Mouse (Mus musculus) intestine, embryonic 16.5 days (tissue): ENCODE measurements around the gene Rfng. TPM values are rescaled to one million over a fixed set of nuclear protein-coding genes. Genes with fewer than 3 reads are reported as not detected.
A peak's percentile ranks its signal among the peaks of the same experiment; 100 is the strongest.

Experiments
- ATAC-seq: fragments of 200-750 bp; cut with Nextera tagmentation; 2 replicates; pipeline ENCODE4 v1.8.0; 2017; ENCODE audit warnings: moderate TSS enrichment, moderate library complexity
- H3K27ac ChIP-seq: fragments of 300-500 bp; sonication (generic); 2 replicates; pipeline ENCODE4 v1.5.1; 2014; ENCODE audit warnings: mild to moderate bottlenecking, low read length
- H3K27me3 ChIP-seq: fragments of 300-500 bp; sonication (generic); replicated peaks from 2 replicates; pipeline ENCODE4 v1.6.1; 2014; ENCODE audit warnings: low read length, control low read depth, mixed read lengths; ENCODE audit not compliant: control insufficient read depth, insufficient read depth
- H3K36me3 ChIP-seq: fragments of 300-500 bp; sonication (generic); 2 replicates; pipeline ENCODE4 v1.6.1; 2014; ENCODE audit warnings: low read length, control low read depth; ENCODE audit not compliant: control insufficient read depth, insufficient read depth
- H3K4me1 ChIP-seq: fragments of 300-500 bp; sonication (generic); 2 replicates; pipeline ENCODE4 v1.6.1; 2014; ENCODE audit warnings: low read length, control low read depth, mixed read lengths; ENCODE audit not compliant: control insufficient read depth, insufficient read depth
- H3K4me2 ChIP-seq: fragments of 300-500 bp; sonication (generic); 2 replicates; pipeline ENCODE4 v1.6.1; 2014; ENCODE audit warnings: low read depth, low read length, control low read depth
- H3K4me3 ChIP-seq: fragments of 300-500 bp; sonication (generic); 2 replicates; pipeline ENCODE4 v1.5.1; 2014; ENCODE audit warnings: mild to moderate bottlenecking, low read length
- H3K9ac ChIP-seq: fragments of 300-500 bp; sonication (generic); 2 replicates; pipeline ENCODE4 v1.6.1; 2014; ENCODE audit warnings: low read depth, low read length
- H3K9me3 ChIP-seq: fragments of 300-500 bp; sonication (generic); 2 replicates; pipeline ENCODE4 v1.6.1; 2016; ENCODE audit warnings: low read length, control low read depth; ENCODE audit not compliant: control insufficient read depth
- WGBS: fragments of 180-500 bp; shearing (Covaris S2); extraction: QIAGEN DNeasy Blood & Tissue Kit; methylation state at CpG from one replicate; pipeline ENCODE4 v1.1.7; 2014; 5-methylcytosine and 5-hydroxymethylcytosine counted together
- polyA plus RNA-seq: library from polyadenylated mRNA; unstranded; fragments of >200 nt; fragmentation: Nextera tagmentation; extraction: Ambion mirVana; gene quantifications from 2 replicates; pipeline ENCODE4 v1.2.1, GENCODE M21; 2015

The Rfng gene
- polyA plus RNA-seq, 1 experiment from 2014 or later = 40.6 TPM

GRCm38 (mm10) chr11:120824787-120825288 is 40.8 kb upstream of the Rfng start:
- peaks cover 16% of the 10 kb centered on the region for H3K36me3 ChIP-seq
- H3K9ac ChIP-seq = peak overlapping the region; percentile 96
- H3K4me2 ChIP-seq = peak overlapping the region; percentile 79
- peak; percentile 51 for ATAC-seq
- H3K9me3 ChIP-seq = no peaks in the 10 kb centered on the region
- H3K4me3 ChIP-seq = peak overlapping the region; percentile 78
- H3K27ac ChIP-seq = peak overlapping the region; percentile 96
- H3K27me3 ChIP-seq = no peaks in the 10 kb centered on the region
- 0% methylated on average over 21 of the region's 21 CpGs for WGBS
- peaks cover 33% of the 10 kb centered on the region for H3K4me1 ChIP-seq

- H3K27ac ChIP-seq = peak within 1 kb of the TSS; percentile 96
- H3K4me1 ChIP-seq = peaks cover 33% of the 10 kb centered on the region
- H3K9me3 ChIP-seq = no peaks in the 10 kb centered on the region
- H3K27me3 ChIP-seq = no peaks in the 10 kb centered on the region
- WGBS = under 1% methylated on average over 105 of the region's 109 CpGs
- ATAC-seq = peak; percentile 92
- peak within 1 kb of the TSS; percentile 78 for H3K4me3 ChIP-seq
- peak within 1 kb of the TSS; percentile 79 for H3K4me2 ChIP-seq
- H3K36me3 ChIP-seq = peaks cover 23% of the 10 kb centered on the region
- peak within 1 kb of the TSS; percentile 96 for H3K9ac ChIP-seq
Measured at GRCm38 (mm10) chr11:120823956-120824786, 40.2 kb upstream of the Rfng start, which contains the start of gene Fasn. TSS of gene Fasn (minus strand) at chr11:120824547.

DNA sequence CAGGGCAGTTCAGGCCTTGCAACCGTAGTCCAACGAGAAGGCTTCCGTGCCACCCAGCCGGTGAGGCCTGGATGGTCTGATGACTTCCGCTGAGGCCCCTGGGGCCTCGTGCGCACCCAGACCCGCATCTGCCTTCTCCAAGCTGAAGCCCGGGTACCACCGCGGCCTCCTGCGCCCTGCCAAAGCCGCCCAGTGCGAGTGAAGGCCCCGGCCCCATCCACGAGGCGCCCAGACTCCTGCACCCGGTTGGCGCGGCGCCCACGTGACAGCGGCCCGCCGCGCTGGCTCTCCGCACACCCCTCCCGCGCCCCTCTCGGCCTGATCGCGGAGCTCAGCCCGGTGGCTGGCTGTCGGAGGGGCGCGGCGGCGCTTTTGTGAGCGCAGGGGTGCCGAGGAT is 39.5 kb upstream of the Rfng start:
- Histone ChIP-seq H3K4me1 (peaks cover 33% of the 10 kb centered on the region), H3K4me3 (peak overlapping the region; percentile 78), H3K4me2 (peak overlapping the region; percentile 79), H3K36me3 (peaks cover 29% of the 10 kb centered on the region), H3K9me3 (no peaks in the 10 kb centered on the region), H3K27ac (peak overlapping the region; percentile 96), H3K27me3 (no peaks in the 10 kb centered on the region), H3K9ac (peak overlapping the region; percentile 96)
- peak; percentile 54 for ATAC-seq
- 0% methylated on average over 39 of the region's 40 CpGs for WGBS

GRCm38 (mm10) chr11:120822831-120823550 is 39.0 kb upstream of the Rfng start:
- under 1% methylated on average over 14 of the region's 14 CpGs for WGBS
- no peak for ATAC-seq
- H3K27ac ChIP-seq = peak overlapping the region; percentile 96

DNA sequence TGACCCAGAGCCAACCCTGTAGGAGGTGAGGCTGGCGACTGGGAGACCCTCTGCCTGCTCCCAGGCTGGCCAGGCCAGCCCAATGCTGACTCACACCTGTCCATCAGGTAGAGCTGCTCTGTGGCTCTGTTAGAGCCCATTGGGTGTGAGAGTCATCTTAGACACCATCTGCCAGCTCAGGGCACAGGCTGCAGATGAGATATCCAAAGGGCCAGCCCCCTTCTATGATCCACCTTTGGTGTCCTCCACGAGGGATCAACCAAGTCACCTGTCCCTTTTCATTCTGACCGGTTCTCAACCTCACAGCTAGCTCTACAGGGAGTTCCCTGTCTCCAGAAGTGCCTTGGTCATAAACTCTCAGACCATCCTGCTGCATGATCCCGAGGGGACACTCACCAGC is 38.3 kb upstream of the Rfng start:
- peaks cover 40% of the 10 kb centered on the region for H3K36me3 ChIP-seq
- H3K27ac ChIP-seq = no peak overlapping the region; the same call in 1 of the 2 replicates
- peak overlapping the region; percentile 78 for H3K4me3 ChIP-seq
- no peaks in the 10 kb centered on the region for H3K27me3 ChIP-seq
- peak overlapping the region; percentile 79 for H3K4me2 ChIP-seq
- H3K9me3 ChIP-seq = no peaks in the 10 kb centered on the region
- WGBS = 33% methylated on average over 4 of the region's 4 CpGs
- no peak for ATAC-seq
- peak overlapping the region; percentile 96 for H3K9ac ChIP-seq
- peaks cover 33% of the 10 kb centered on the region for H3K4me1 ChIP-seq

More at GRCm38 (mm10) chr11:120822831-120823550, 39.0 kb upstream of the Rfng start:
- Histone ChIP-seq H3K27me3 (no peaks in the 10 kb centered on the region), H3K4me1 (peaks cover 33% of the 10 kb centered on the region), H3K9ac (peak overlapping the region; percentile 96), H3K9me3 (no peaks in the 10 kb centered on the region), H3K36me3 (peaks cover 34% of the 10 kb centered on the region), H3K4me3 (peak overlapping the region; percentile 78), H3K4me2 (peak overlapping the region; percentile 79)

DNA sequence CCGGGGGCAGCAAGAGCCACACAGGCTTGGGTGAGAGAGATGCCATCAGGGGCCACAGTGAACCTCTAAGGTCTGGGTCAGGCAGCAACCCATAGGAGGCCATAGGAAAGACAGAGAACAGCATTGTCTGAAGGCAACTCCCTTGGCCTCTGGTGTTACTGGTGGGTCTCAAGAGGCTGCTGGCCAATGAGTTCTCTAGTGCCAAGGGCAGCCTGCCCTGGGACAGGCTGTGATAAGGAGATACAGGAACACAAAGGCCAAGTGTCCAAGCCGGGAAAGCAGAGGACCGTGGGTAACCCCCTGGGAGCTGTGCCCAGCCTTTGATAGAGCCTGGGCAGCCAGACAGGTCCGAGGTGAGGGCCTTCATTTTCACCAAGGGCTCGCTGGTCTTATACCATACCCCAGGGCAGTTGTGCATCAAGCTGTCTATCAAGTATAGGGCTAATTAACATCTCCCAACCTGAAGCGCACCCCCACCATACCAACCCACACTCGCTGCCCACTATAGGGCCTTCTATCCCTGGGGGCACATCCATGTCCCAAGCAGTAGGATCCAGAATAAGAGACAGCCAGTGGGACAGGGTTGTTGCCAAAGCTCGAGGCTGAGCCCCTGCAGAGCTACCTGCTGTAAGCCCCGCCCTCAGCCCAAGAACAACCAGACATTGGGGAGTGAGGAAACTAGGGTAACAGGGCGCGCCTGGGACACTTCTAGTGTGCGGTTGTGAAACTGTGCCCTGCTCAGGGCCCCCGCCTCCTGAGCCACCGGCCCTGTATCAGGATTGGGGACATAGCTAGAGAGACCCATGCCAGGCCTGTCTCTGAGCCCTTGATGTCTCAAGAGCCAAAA is 37.3 kb upstream of the Rfng start:
- ATAC-seq = no peak
- peak overlapping the region; percentile 78 for H3K4me3 ChIP-seq
- WGBS = 68% methylated on average over 14 of the region's 14 CpGs
- no peaks in the 10 kb centered on the region for H3K27me3 ChIP-seq
- H3K27ac ChIP-seq = peak overlapping the region; percentile 9; the same call in 1 of the 2 replicates
- H3K4me2 ChIP-seq = peak overlapping the region; percentile 79
- no peaks in the 10 kb centered on the region for H3K9me3 ChIP-seq
- peaks cover 33% of the 10 kb centered on the region for H3K4me1 ChIP-seq
- H3K36me3 ChIP-seq = peaks cover 50% of the 10 kb centered on the region
- H3K9ac ChIP-seq = peak overlapping the region; percentile 96

DNA sequence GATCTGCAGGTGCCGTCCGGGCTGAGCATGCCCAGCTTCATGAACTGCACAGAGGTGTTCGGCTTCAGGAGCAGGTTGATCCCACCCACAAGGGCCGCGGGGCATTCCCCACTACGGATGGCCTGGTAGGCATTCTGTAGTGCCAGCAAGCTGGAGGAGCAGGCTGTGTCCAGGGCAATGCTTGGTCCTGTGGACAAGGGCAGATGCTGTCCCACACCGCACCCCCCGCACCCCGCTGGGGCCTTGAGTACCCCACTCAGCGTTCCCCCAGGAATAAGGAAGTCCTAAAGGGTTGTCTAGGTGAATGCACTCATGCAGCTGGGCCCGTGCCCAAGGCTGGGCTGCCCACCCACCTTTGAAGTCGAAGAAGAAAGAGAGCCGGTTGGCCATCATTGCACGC is 36.5 kb upstream of the Rfng start:
- Histone ChIP-seq H3K9ac (peak overlapping the region; percentile 96; the same call in 1 of the 2 replicates), H3K27me3 (no peaks in the 10 kb centered on the region), H3K36me3 (peaks cover 57% of the 10 kb centered on the region), H3K4me2 (no peak overlapping the region), H3K27ac (no peak overlapping the region), H3K4me1 (peaks cover 30% of the 10 kb centered on the region), H3K4me3 (no peak overlapping the region), H3K9me3 (no peaks in the 10 kb centered on the region)
- ATAC-seq = no peak
- WGBS = 92% methylated on average over 14 of the region's 14 CpGs

DNA sequence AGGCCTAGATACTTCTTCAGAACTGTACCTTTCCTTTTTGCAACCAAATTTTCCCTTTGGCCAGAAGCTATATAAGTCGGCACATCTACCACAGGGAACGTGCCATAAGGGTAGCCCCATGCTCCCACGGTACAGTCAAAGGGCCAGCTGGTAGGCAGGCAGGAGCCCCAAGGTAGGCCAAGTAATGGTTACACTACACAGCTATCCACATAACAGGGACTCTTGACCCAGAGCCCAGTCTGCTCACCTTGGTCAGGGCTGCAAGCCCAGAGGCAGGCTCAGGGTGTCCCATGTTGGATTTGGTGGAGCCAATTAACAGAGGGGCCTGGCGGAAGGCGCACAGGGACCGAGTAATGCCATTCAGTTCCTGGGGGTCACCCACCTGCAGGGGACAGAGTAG is 35.5 kb upstream of the Rfng start:
- Histone ChIP-seq H3K27me3 (no peaks in the 10 kb centered on the region), H3K9me3 (no peaks in the 10 kb centered on the region), H3K4me1 (peaks cover 21% of the 10 kb centered on the region), H3K9ac (no peak overlapping the region), H3K27ac (no peak overlapping the region), H3K4me2 (no peak overlapping the region), H3K36me3 (peaks cover 67% of the 10 kb centered on the region), H3K4me3 (no peak overlapping the region)
- 91% methylated on average over 6 of the region's 6 CpGs for WGBS
- no peak for ATAC-seq
